Mouse (Mus musculus) heart, postnatal 36 days (tissue): ENCODE measurements around the gene 4930544D05Rik. TPM values are rescaled to one million over a fixed set of nuclear protein-coding genes. Genes with fewer than 3 reads are reported as not detected.

Experiments used
- DNase-seq, 2 experiments: peaks; one replicate each; pipeline ENCODE4 v3.0.0; 2021 to 2022
- intact Hi-C: fragments of 180-260 bp; cut with DNase I; formaldehyde crosslinking; loops from one replicate; pipeline ENCODE4 v1.15.1; 2025
- total RNA-seq, 2 experiments: library from RNA; stranded (reverse); gene quantifications; 2 replicates each; pipeline ENCODE4 v1.2.3; 2021

4930544D05Rik gene
- total RNA-seq, 2 experiments from 2014 or later: not detected

GRCm38 (mm10) chr11:70653345-70654197 is 37.9 kb downstream of the 4930544D05Rik start:
- DNase-seq: peak; percentile 71 to 80
- intact Hi-C loops: loop anchor here (2.0 to 10.0 kb wide), 2 partner anchors 47 to 659 kb away; partner anchors contain the start of genes Gabarap, Inca1, Kif1c and Phf23

DNA sequence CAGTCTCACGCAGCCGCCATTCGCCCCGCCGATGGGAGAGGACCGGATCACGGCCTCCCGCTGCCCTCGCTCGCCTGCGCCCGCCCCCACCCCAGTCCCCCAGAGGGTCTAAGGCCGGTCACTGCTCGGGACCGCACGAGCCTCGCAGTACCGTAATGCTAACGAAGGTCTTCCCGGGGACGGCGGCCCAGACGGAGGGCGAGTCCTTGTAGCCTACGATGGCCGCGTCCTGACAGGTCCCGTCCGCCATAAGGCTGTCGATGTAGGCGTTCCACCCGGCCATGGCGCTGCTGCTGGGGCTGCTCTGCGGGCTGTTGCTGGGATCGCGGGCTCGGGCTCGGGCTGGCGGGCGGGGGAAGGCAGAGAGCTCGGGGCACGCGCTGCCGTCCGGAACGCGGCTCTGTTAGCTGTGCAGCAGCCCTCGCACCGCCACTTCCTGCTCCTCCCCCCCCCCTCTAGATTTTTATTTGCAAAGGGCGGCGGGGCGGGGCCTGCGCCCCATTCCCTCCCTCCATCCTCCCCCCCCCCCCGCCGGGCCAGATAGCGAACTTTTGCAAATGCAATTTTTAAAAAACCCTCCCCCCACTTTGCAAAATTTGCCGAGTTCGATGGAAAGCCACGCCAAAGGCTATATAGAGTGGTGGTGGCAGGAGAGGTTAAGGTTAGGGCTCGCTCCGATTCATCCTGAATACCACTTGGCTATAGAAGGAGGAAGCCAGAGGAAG is 38.7 kb downstream of the 4930544D05Rik start, which contains the start of gene Pfn1:
TSS of gene Pfn1 (minus strand) at position 447 of the 725 bp plus-strand sequence.
- intact Hi-C loops: loop anchor here (2.0 to 10.0 kb wide), 2 partner anchors 46 to 660 kb away; partner anchors contain the start of genes Gabarap, Inca1, Kif1c and Phf23

GRCm38 (mm10) chr11:70654923-70655570 is 39.4 kb downstream of the 4930544D05Rik start:
- peak; percentile 80 to 89 for DNase-seq
- intact Hi-C loops: loop anchor here (2.0 to 10.0 kb wide), 2 partner anchors 46 to 660 kb away; partner anchors contain the start of genes Gabarap, Inca1, Kif1c and Phf23

More for the DNA sequence above, 38.7 kb downstream of the 4930544D05Rik start, which contains the start of gene Pfn1:
- DNase-seq: peak; percentile 77 to 81

DNA sequence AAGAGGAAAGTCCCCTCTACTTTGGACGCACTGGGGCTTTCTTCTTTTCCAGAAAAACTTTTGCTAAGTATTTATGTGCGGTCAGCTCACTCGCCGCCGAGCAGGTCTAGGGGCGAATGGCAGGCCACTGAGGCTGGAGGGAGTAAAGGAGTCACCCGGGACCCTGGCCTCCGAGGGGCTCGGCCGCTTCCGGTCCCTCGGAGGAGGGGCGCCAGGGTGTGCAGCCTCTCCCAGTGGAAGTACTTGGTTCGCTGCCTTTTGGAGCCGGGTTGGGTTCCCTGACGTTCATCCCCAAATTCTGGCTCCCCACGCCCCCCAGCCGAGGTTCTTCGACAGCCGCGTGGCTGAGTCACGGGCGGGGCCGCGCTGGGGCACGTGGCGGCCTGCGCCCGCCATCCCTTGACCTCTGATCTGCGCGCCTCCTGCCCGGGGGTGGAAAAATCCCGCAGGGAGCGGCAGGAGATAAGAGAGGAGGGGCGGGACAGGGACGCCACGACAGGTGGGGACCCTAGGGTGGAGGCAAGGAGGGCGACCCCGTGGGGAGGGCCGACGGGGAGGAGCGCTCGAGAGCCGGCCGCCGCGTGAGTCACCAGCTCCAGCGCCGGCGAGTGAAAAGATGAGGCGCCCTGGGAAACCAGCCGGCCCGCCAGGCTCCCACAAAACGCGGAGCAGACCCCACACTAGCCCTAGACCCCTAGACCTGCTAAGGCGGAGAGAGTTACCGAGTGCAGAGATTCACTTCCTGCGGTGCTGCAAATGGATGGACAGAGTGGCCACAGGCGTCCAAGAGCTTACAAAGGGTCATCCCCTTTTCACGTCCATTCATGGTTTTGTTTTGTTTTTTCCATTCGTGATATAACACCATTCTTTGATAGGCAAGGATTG is 40.2 kb downstream of the 4930544D05Rik start:
- DNase-seq: peak; percentile 66 to 83
- intact Hi-C loops: loop anchor here (1.0 to 10.0 kb wide), 3 partner anchors 12 to 661 kb away; partner anchors contain the start of genes Gabarap, Inca1, Kif1c and Phf23

GRCm38 (mm10) chr11:70656456-70656927 is 40.8 kb downstream of the 4930544D05Rik start:
- intact Hi-C loops: loop anchor here (1.0 to 10.0 kb wide), 2 partner anchors 12 to 662 kb away; partner anchors contain the start of genes Gabarap and Phf23
- peak; percentile 74 to 79 for DNase-seq

DNA sequence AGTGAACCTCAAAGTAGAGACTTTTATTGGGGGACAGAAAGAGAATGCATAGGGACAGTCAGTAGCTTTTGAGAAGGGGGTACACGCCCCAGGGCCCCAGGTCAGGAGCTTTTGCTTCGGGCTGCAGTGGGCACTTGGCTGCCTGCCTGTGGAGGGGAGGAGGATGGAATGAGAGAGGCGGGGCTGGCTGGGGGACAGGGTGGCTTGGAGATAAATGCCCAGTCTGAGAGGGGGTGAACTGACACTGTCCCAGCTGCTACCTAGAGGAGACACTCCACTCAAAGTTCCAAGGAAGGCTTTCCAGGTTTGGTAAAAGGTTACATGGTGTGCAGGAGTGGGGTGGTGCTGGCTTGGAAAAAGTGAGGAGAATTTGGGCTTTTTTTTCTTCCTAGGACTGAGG is 41.3 kb downstream of the 4930544D05Rik start, which contains the start of gene Eno3:
TSS of gene Eno3 (plus strand) at position 239 of the 400 bp plus-strand sequence.
- peak in 1 of 2 experiments; percentile 49 for DNase-seq

GRCm38 (mm10) chr11:70657573-70657972 is 41.9 kb downstream of the 4930544D05Rik start:
- intact Hi-C loops: loop anchor here (10.0 kb wide), 1 partner anchor 663 kb away; the partner anchor contains the start of genes Gabarap and Phf23

More for the DNA sequence above, 41.3 kb downstream of the 4930544D05Rik start, which contains the start of gene Eno3:
- intact Hi-C loops: loop anchor here (1.0 to 10.0 kb wide), 2 partner anchors 11 to 662 kb away; partner anchors contain the start of genes Gabarap and Phf23

DNA sequence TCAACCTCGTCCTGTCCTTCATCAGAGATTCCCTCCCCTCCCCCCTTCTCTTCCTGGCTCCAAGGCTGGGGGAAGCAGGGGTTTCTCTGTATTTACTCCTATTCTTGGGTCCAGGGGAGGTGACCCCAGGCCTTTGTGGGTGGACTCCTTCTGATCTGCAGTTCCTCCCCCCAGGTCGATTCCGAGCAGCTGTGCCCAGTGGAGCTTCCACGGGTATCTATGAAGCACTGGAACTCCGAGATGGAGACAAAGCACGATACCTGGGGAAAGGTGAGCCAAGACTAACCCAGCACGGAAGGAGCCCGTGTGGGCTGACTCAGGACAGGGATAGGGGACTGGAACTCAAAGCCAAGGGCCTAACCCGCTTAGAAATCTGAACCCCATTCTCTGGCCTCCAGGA is 42.3 kb downstream of the 4930544D05Rik start:
- intact Hi-C loops: loop anchor here (10.0 kb wide), 1 partner anchor 663 kb away; the partner anchor contains the start of genes Gabarap and Phf23
- DNase-seq: no peak

More at GRCm38 (mm10) chr11:70657573-70657972, 41.9 kb downstream of the 4930544D05Rik start:
- DNase-seq: no peak

DNA sequence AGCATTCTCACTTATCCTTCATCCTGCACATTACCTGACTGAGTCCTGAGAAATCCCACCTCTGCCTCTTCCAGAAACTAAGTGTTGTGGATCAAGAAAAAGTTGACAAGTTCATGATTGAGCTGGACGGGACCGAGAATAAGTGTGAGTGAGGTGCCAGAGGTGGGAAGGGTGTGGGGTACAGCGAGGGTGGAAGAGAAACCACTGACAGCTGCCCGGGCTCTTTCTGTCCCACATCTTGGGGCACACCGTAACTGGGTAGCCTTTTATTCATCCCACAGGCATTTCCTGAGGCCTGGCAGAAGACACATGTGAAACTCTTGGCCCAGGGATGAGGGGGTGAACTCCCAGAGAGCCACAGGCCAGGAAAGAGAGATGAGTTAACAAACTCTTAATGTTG is 42.9 kb downstream of the 4930544D05Rik start:
- intact Hi-C loops: loop anchor here (10.0 kb wide), 1 partner anchor 664 kb away; the partner anchor contains the start of genes Gabarap and Phf23
- no peak for DNase-seq

- no peak for DNase-seq
- intact Hi-C loops: loop anchor here (10.0 kb wide), 1 partner anchor 664 kb away; the partner anchor contains the start of genes Gabarap and Phf23
Observed at GRCm38 (mm10) chr11:70658942-70659341, 43.3 kb downstream of the 4930544D05Rik start.

DNA sequence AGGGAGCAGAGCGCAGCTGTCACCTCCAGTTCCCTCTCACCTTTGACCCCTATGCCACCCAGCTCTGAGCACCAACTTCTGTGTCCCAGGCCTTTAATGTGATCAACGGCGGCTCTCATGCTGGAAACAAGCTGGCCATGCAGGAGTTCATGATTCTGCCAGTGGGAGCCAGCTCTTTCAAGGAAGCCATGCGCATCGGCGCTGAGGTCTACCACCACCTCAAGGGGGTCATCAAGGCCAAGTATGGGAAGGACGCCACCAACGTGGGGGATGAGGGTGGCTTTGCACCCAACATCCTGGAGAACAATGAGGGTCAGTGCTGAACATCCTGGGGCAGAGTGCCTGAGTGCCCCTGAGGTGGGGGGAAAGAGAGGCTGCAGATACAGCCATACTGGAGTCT is 44.9 kb downstream of the 4930544D05Rik start:
- intact Hi-C loops: no loop called here
- no peak for DNase-seq

- intact Hi-C loops: no loop called here
- no peak for DNase-seq
Observed at GRCm38 (mm10) chr11:70663101-70663500, 47.5 kb downstream of the 4930544D05Rik start.

- DNase-seq: peak; percentile 42 to 50
- intact Hi-C loops: no loop called here
Observed at GRCm38 (mm10) chr11:70663957-70664356, 48.3 kb downstream of the 4930544D05Rik start.

GRCm38 (mm10) chr11:70664741-70665140 is 49.1 kb downstream of the 4930544D05Rik start:
- DNase-seq: no peak
- intact Hi-C loops: no loop called here
